Mouse (Mus musculus) spleen, adult 18-20 months (tissue): ENCODE measurements around the gene Nhp2.
"Not testable (repeated sequence)": the region's sequence is repeated elsewhere in the genome, so short reads cannot be mapped to it uniquely, and the experiment has no call there.

ENCODE experiments used
- DNase-seq, 2 experiments: peaks; one replicate each; pipeline ENCODE4 v3.0.0; 2022; ENCODE audit warnings: mixed read lengths in 2 of 2

The Nhp2 gene

GRCm38 (mm10) chr11:51658705-51659104, 39.2 kb downstream of the Nhp2 start:
- DNase-seq = no peak

DNA sequence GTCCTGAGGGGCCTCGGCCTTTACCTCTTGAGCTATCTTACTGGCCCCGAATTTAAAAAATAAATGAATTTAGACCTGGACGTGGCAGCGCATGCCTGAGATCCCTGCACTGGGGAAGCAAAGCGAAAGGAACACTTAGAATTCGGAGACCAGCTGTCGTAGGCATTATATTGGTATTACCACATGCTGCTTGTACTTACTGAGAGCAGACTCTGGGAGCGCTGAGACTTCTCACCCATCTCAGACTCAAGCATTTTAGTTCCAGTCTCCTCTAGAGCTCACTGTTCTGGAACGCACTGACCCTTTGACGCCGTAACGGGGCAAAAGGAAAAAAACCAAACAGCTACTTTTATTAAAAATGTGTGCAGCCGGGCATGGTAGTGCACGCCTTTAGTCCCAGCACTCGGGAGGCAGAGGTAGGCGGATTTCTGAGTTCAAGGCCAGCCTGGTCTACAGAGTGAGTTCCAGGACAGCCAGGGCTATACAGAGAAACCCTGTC, 42.4 kb downstream of the Nhp2 start:
- DNase-seq = no peak

DNA sequence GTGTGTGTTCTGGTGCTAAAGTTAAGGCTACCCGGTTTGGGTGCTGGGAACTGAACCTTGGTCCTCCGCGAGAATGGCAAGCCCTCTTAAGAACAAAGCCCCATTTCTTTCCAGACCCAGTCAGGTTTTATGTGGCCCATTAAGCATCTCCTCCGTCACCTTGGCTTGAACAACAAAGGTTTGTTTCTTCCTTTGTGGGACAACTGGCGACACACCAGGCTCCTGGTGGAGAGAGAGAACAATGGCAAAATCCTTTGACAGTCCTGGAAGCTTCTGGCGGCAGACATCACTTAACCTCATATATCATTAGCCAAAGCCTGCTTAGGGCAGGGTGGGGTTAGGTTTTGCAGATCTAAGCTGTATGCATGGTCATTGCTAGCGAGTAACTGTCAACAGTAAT, 43.1 kb downstream of the Nhp2 start:
- no peak for DNase-seq

GRCm38 (mm10) chr11:51664747-51665146, 45.2 kb downstream of the Nhp2 start:
- not testable (repeated sequence) for DNase-seq

- DNase-seq = no peak
Observed at GRCm38 (mm10) chr11:51670846-51671245, 51.3 kb downstream of the Nhp2 start.

GRCm38 (mm10) chr11:51671376-51671775, 51.8 kb downstream of the Nhp2 start:
- no peak for DNase-seq

DNA sequence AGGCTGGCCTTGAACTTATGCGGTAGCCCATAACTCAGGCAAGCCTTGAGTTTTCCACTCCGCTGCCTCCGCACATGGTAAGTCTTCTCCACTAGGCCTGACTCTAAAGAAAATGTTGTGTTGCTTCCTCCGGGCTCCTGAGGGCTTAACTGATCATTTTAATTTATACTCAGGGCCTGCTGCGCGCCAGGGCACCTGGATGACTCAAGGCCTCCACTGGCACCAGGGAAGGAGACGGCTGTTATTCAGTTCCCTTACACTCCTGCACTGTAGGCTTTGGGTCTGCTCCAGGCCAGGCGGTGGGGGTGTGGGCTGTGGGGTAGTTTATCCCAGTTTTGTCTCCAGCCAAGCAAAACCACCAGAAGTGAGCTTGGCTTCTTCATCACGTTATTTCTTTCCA, 53.8 kb downstream of the Nhp2 start:
- DNase-seq = no peak
